In genomic region chr6:124932314-124932695, GRCm38 (mm10) we compare ENCODE assay signal across 8 mouse cellular contexts. TPM values are rescaled to one million over a fixed set of nuclear protein-coding genes. Genes with fewer than 3 reads are reported as not detected.
DNase-seq lines count a peak whose midpoint lies in the region; ATAC-seq and TF ChIP-seq lines count a peak whose summit lies in the region.

No protein-coding gene starts in this region.

- in situ Hi-C loops in ES-E14 (cut with MboI; ENCODE audit: low sequenced_read_pairs in 2 of 2, unreplicated experiment in 2 of 2): no loop called here

- H3K4me3 ChIP-seq in heart, embryonic 14.5 days (ENCODE audit: control insufficient read depth in 1 of 2, insufficient read depth in 1 of 2, low read depth in 1 of 2, low read length in 2 of 2): peak overlapping the region; percentile 73 to 94
- peak overlapping the region; percentile 89 to 96 for H3K4me3 ChIP-seq in ES-E14 (ENCODE audit: insufficient read depth in 1 of 2, low read depth in 1 of 2, low read length in 2 of 2, poor library complexity in 1 of 2, severe bottlenecking in 1 of 2)
- peak overlapping the region; percentile 90 for H3K4me3 ChIP-seq in forebrain, embryonic 12.5 days (replicated peaks)
- peak overlapping the region; percentile 97 for H3K4me3 ChIP-seq in liver, embryonic 16.5 days (ENCODE audit: low read depth, low read length)

- no peaks in the 10 kb centered on the region for H3K27me3 ChIP-seq in heart, embryonic 14.5 days (ENCODE audit: control insufficient read depth, insufficient read depth, low read length)
- H3K27me3 ChIP-seq in forebrain, embryonic 12.5 days: no peaks in the 10 kb centered on the region
- no peaks in the 10 kb centered on the region for H3K27me3 ChIP-seq in liver, embryonic 16.5 days (ENCODE audit: control insufficient read depth, insufficient read depth, low read depth, low read length)

- H3K27ac ChIP-seq in heart, embryonic 14.5 days (replicated peaks in 1 of 2; ENCODE audit: control insufficient read depth in 1 of 2, insufficient read depth in 1 of 2, low read depth in 2 of 2, low read length in 2 of 2): peak overlapping the region; percentile 83 to 98
- H3K27ac ChIP-seq in ES-E14 (ENCODE audit: insufficient read depth, low read depth, low read length, poor library complexity, severe bottlenecking): no peak overlapping the region
- H3K27ac ChIP-seq in forebrain, embryonic 12.5 days: peak overlapping the region; percentile 97
- peak overlapping the region; percentile 90; the same call in 1 of the 2 replicates for H3K27ac ChIP-seq in liver, embryonic 16.5 days (ENCODE audit: low read length)

- H3K9me3 ChIP-seq in heart, embryonic 14.5 days (ENCODE audit: control insufficient read depth, low read length): no peaks in the 10 kb centered on the region
- no peaks in the 10 kb centered on the region for H3K9me3 ChIP-seq in ES-E14 (ENCODE audit: control insufficient read depth, insufficient read depth, low read depth, low read length)
- H3K9me3 ChIP-seq in forebrain, embryonic 12.5 days: no peaks in the 10 kb centered on the region
- H3K9me3 ChIP-seq in liver, embryonic 16.5 days (replicated peaks; ENCODE audit: control insufficient read depth, low read length): no peaks in the 10 kb centered on the region

- intact Hi-C loops in heart, postnatal 14 days (cut with DNase I): loop anchor here (2.0 to 10.0 kb wide), 2 partner anchors 32 to 152 kb away; partner anchors contain the start of gene Cops7a

- WGBS in heart, embryonic 14.5 days: 49% methylated on average over 12 of the region's 12 CpGs
- 51% methylated on average over 12 of the region's 12 CpGs for WGBS in forebrain, embryonic 12.5 days
- WGBS in liver, embryonic 16.5 days (ENCODE audit: insufficient replicate concordance): 61% methylated on average over 12 of the region's 12 CpGs

- ATAC-seq in heart, embryonic 14.5 days (ENCODE audit: insufficient number of reproducible peaks, insufficient read depth, low FRiP score, low read depth): no peak
- no peak for ATAC-seq in forebrain, embryonic 12.5 days (ENCODE audit: low FRiP score)
- ATAC-seq in liver, embryonic 16.5 days (ENCODE audit: low read depth): no peak

- H3K9ac ChIP-seq in heart, embryonic 14.5 days (ENCODE audit: low read length): peak overlapping the region; percentile 96
- H3K9ac ChIP-seq in ES-E14 (ENCODE audit: insufficient read depth, low read depth, low read length, poor library complexity, severe bottlenecking): peak overlapping the region; percentile 90
- peak overlapping the region; percentile 97 for H3K9ac ChIP-seq in forebrain, embryonic 12.5 days
- peak overlapping the region; percentile 96 for H3K9ac ChIP-seq in liver, embryonic 16.5 days (ENCODE audit: low read depth, low read length)

- peaks cover 6 to 19% of the 10 kb centered on the region in 2 experiments for H3K4me1 ChIP-seq in heart, embryonic 14.5 days (ENCODE audit: control insufficient read depth in 2 of 2, insufficient read depth in 2 of 2, low read length in 2 of 2)
- peaks cover 0 to 5% of the 10 kb centered on the region in 2 experiments; a peak in 1 of 4 replicates for H3K4me1 ChIP-seq in ES-E14 (ENCODE audit: control insufficient read depth in 2 of 2, insufficient read depth in 2 of 2, low read length in 2 of 2, poor library complexity in 1 of 2)
- peaks cover 25% of the 10 kb centered on the region for H3K4me1 ChIP-seq in forebrain, embryonic 12.5 days
- peaks cover 19% of the 10 kb centered on the region for H3K4me1 ChIP-seq in liver, embryonic 16.5 days (ENCODE audit: control insufficient read depth, low read depth, low read length)

- peak overlapping the region; percentile 74 for H3K4me2 ChIP-seq in heart, embryonic 14.5 days (ENCODE audit: low read length)
- H3K4me2 ChIP-seq in forebrain, embryonic 12.5 days: peak overlapping the region; percentile 94
- peak overlapping the region; percentile 87 for H3K4me2 ChIP-seq in liver, embryonic 16.5 days (ENCODE audit: low read depth, low read length)

- DNase-seq in heart, postnatal 14 days: no peak
- no peak for DNase-seq in ES-E14 (ENCODE audit: low read depth, low spot score)
- DNase-seq in retina, embryonic 14.5 days (ENCODE audit: low spot score): no peak
- no peak for DNase-seq in layer of hippocampus, postnatal 36 days
- no peak for DNase-seq in kidney, postnatal 14 days

- H3K36me3 ChIP-seq in heart, embryonic 14.5 days (ENCODE audit: control insufficient read depth, insufficient read depth, low read length): peaks cover 48% of the 10 kb centered on the region
- H3K36me3 ChIP-seq in ES-E14 (ENCODE audit: control insufficient read depth, insufficient read depth, low read length, poor library complexity, severe bottlenecking): peaks cover 31% of the 10 kb centered on the region
- H3K36me3 ChIP-seq in forebrain, embryonic 12.5 days (replicated peaks): peaks cover 42% of the 10 kb centered on the region
- H3K36me3 ChIP-seq in liver, embryonic 16.5 days (ENCODE audit: control insufficient read depth, insufficient read depth): peaks cover 9% of the 10 kb centered on the region

TF ChIP-seq in ES-E14, 5 proteins besides CTCF, POLR2A, EP300 and RAD21:
- TF ChIP-seq MAFK (IDR thresholded peaks at IDR 0.05; ENCODE audit: insufficient read depth, low read depth, low read length): no peak
- TF ChIP-seq ZNF384 (IDR thresholded peaks at IDR 0.05; ENCODE audit: low read depth, low read length): no peak
- TF ChIP-seq CHD2 (IDR thresholded peaks at IDR 0.05; ENCODE audit: low read depth, low read length): no peak
- TF ChIP-seq HCFC1 (IDR thresholded peaks at IDR 0.05; ENCODE audit: borderline replicate concordance, insufficient read depth, low read length): no peak
- no peak for TF ChIP-seq ZC3H11A (IDR thresholded peaks at IDR 0.05; ENCODE audit: borderline replicate concordance, low read depth, low read length)

RNA-seq across cellular contexts. Expression of gene Mlf2, which starts 1.1 kb away (rescaled TPM):
- polyA plus RNA-seq in heart, embryonic 14.5 days (2014; fragmentation: Nextera tagmentation; extraction: Ambion mirVana): 364 and 365 TPM in 2 replicates
- total RNA-seq in heart, postnatal 14 days (2021): 100 to 1,000 TPM; 214 to 217 TPM
- 179 and 196 TPM in 2 replicates for total RNA-seq in ES-E14 (2012; rRNA removed)
- polyA plus RNA-seq in forebrain, embryonic 12.5 days (2016; fragmentation: Nextera tagmentation; extraction: Ambion mirVana): 445 and 449 TPM in 2 replicates
- polyA plus RNA-seq in liver, embryonic 16.5 days (2015; fragmentation: Nextera tagmentation; extraction: Ambion mirVana): 103 and 110 TPM in 2 replicates
- 100 to 1,000 TPM; 630 to 652 TPM for total RNA-seq in layer of hippocampus, postnatal 36 days (2021)

RNA-seq across cellular contexts. Expression of gene Ptms, which starts 12.4 kb away (rescaled TPM):
- 238 and 251 TPM in 2 replicates for polyA plus RNA-seq in heart, embryonic 14.5 days (2014; fragmentation: Nextera tagmentation; extraction: Ambion mirVana)
- 100 to 1,000 TPM; 369 to 378 TPM for total RNA-seq in heart, postnatal 14 days (2021)
- total RNA-seq in ES-E14 (2012; rRNA removed): 66.7 and 67.4 TPM in 2 replicates
- polyA plus RNA-seq in forebrain, embryonic 12.5 days (2016; fragmentation: Nextera tagmentation; extraction: Ambion mirVana): 516 and 526 TPM in 2 replicates
- 42.3 and 49.6 TPM in 2 replicates for polyA plus RNA-seq in liver, embryonic 16.5 days (2015; fragmentation: Nextera tagmentation; extraction: Ambion mirVana)
- 1,000 to 10,000 TPM; 1,023 to 1,087 TPM for total RNA-seq in layer of hippocampus, postnatal 36 days (2021)

RNA-seq across cellular contexts. Expression of gene Lag3, which starts 20.8 kb away (rescaled TPM):
- 1.00 and 1.1 TPM in 2 replicates for polyA plus RNA-seq in heart, embryonic 14.5 days (2014; fragmentation: Nextera tagmentation; extraction: Ambion mirVana)
- total RNA-seq in heart, postnatal 14 days (2021): under 1 TPM; 0.62 to 0.80 TPM
- 1.0 and 1.2 TPM in 2 replicates for total RNA-seq in ES-E14 (2012; rRNA removed)
- 2.0 and 3.0 TPM in 2 replicates for polyA plus RNA-seq in forebrain, embryonic 12.5 days (2016; fragmentation: Nextera tagmentation; extraction: Ambion mirVana)
- polyA plus RNA-seq in liver, embryonic 16.5 days (2015; fragmentation: Nextera tagmentation; extraction: Ambion mirVana): 0.12 and 0.15 TPM in 2 replicates
- 1 to 10 TPM; 2.1 to 2.3 TPM for total RNA-seq in layer of hippocampus, postnatal 36 days (2021)

RNA-seq across cellular contexts. Expression of gene Cops7a, which starts 33.0 kb away (rescaled TPM):
- polyA plus RNA-seq in heart, embryonic 14.5 days (2014; fragmentation: Nextera tagmentation; extraction: Ambion mirVana): 128 and 135 TPM in 2 replicates
- total RNA-seq in heart, postnatal 14 days (2021): 10 to 100 TPM; 90.1 to 99.6 TPM
- 138 and 141 TPM in 2 replicates for total RNA-seq in ES-E14 (2012; rRNA removed)
- 104 and 110 TPM in 2 replicates for polyA plus RNA-seq in forebrain, embryonic 12.5 days (2016; fragmentation: Nextera tagmentation; extraction: Ambion mirVana)
- 44.4 and 49.6 TPM in 2 replicates for polyA plus RNA-seq in liver, embryonic 16.5 days (2015; fragmentation: Nextera tagmentation; extraction: Ambion mirVana)
- total RNA-seq in layer of hippocampus, postnatal 36 days (2021): 100 to 1,000 TPM; 149 TPM

RNA-seq across cellular contexts. Expression of gene Cd4, which starts 44.3 kb away (rescaled TPM):
- 0.16 TPM in 1 of 2 replicates, not detected in the other for polyA plus RNA-seq in heart, embryonic 14.5 days (2014; fragmentation: Nextera tagmentation; extraction: Ambion mirVana)
- 10 to 100 TPM in 1 of 2 experiments, 1 to 10 TPM in 1; 1.2 to 12.3 TPM for total RNA-seq in heart, postnatal 14 days (2021)
- 0.37 and 0.49 TPM in 2 replicates for total RNA-seq in ES-E14 (2012; rRNA removed)
- 0.12 and 0.14 TPM in 2 replicates for polyA plus RNA-seq in forebrain, embryonic 12.5 days (2016; fragmentation: Nextera tagmentation; extraction: Ambion mirVana)
- polyA plus RNA-seq in liver, embryonic 16.5 days (2015; fragmentation: Nextera tagmentation; extraction: Ambion mirVana): 0.11 and 0.14 TPM in 2 replicates
- total RNA-seq in layer of hippocampus, postnatal 36 days (2021): under 1 TPM in 1 of 2 experiments, not detected in 1; 0.23 TPM
